Mouse (Mus musculus) heart, embryonic 12.5 days (tissue): ENCODE measurements around the gene Dhdh. TPM values are rescaled to one million over a fixed set of nuclear protein-coding genes. Genes with fewer than 3 reads are reported as not detected.

ENCODE experiments used
- ATAC-seq: fragments of 200-750 bp; cut with Nextera tagmentation; 2 replicates; pipeline ENCODE4 v1.8.0; 2017; ENCODE audit warnings: moderate TSS enrichment, moderate library complexity; ENCODE audit not compliant: insufficient number of reproducible peaks, low FRiP score
- H3K27ac ChIP-seq: fragments of 300-500 bp; sonication (generic); 2 replicates; pipeline ENCODE4 v1.5.1; 2016; ENCODE audit warnings: mild to moderate bottlenecking, moderate library complexity; ENCODE audit not compliant: poor library complexity, severe bottlenecking
- H3K27me3 ChIP-seq: fragments of 300-500 bp; sonication (generic); replicated peaks from 2 replicates; pipeline ENCODE4 v1.6.1; 2016; ENCODE audit warnings: mild to moderate bottlenecking, moderate library complexity
- H3K36me3 ChIP-seq: fragments of 300-500 bp; sonication (generic); 2 replicates; pipeline ENCODE4 v1.6.1; 2016; ENCODE audit warnings: mild to moderate bottlenecking, moderate library complexity
- H3K4me1 ChIP-seq: fragments of 300-500 bp; sonication (generic); replicated peaks from 2 replicates; pipeline ENCODE4 v1.6.1; 2016; ENCODE audit warnings: mild to moderate bottlenecking
- H3K4me2 ChIP-seq: fragments of 300-500 bp; sonication (generic); 2 replicates; pipeline ENCODE4 v1.6.1; 2016; ENCODE audit warnings: mild to moderate bottlenecking, moderate library complexity
- H3K4me3 ChIP-seq: fragments of 300-500 bp; sonication (generic); 2 replicates; pipeline ENCODE4 v1.5.1; 2016; ENCODE audit warnings: mild to moderate bottlenecking
- H3K9ac ChIP-seq: fragments of 300-500 bp; sonication (generic); 2 replicates; pipeline ENCODE4 v1.6.1; 2016; ENCODE audit warnings: mild to moderate bottlenecking, moderate library complexity
- H3K9me3 ChIP-seq: fragments of 300-500 bp; sonication (generic); replicated peaks from 2 replicates; pipeline ENCODE4 v1.6.1; 2016; ENCODE audit warnings: mild to moderate bottlenecking, moderate library complexity
- WGBS: fragments of 180-500 bp; shearing (Covaris S2); methylation state at CpG from one replicate; pipeline ENCODE4 v1.1.7; 2016; 5-methylcytosine and 5-hydroxymethylcytosine counted together
- polyA plus RNA-seq: library from polyadenylated mRNA; unstranded; fragments of >200 nt; fragmentation: Nextera tagmentation; extraction: Ambion mirVana; gene quantifications from 2 replicates; pipeline ENCODE4 v1.2.1, GENCODE M21; 2016

The Dhdh gene
- polyA plus RNA-seq, 1 experiment from 2014 or later: 4.3 TPM

- Histone ChIP-seq H3K4me1 (peaks cover 19% of the 10 kb centered on the region), H3K4me2 (peak overlapping the region; percentile 82), H3K9ac (peak overlapping the region; percentile 83), H3K27ac (peak overlapping the region; percentile 80; the same call in 1 of the 2 replicates), H3K9me3 (no peaks in the 10 kb centered on the region), H3K27me3 (no peaks in the 10 kb centered on the region), H3K4me3 (peak overlapping the region; percentile 74), H3K36me3 (peaks cover 36% of the 10 kb centered on the region)
- 33% methylated on average over 19 of the region's 19 CpGs for WGBS
- peak; percentile 12 for ATAC-seq
These were observed 20.7 kb upstream of the Dhdh start for GRCm38 (mm10) chr7:45509181-45509882.

- H3K9me3 ChIP-seq: no peaks in the 10 kb centered on the region
- H3K9ac ChIP-seq: peak overlapping the region; percentile 83; the same call in 1 of the 2 replicates
- WGBS: 71% methylated on average over 6 of the region's 6 CpGs
These were observed 20.0 kb upstream of the Dhdh start for GRCm38 (mm10) chr7:45508561-45508960.

GRCm38 (mm10) chr7:45507583-45507982 is 19.0 kb upstream of the Dhdh start:
- ATAC-seq: no peak
- Histone ChIP-seq H3K4me3 (no peak overlapping the region), H3K4me1 (peaks cover 19% of the 10 kb centered on the region), H3K9me3 (no peaks in the 10 kb centered on the region), H3K4me2 (no peak overlapping the region), H3K27me3 (no peaks in the 10 kb centered on the region), H3K9ac (no peak overlapping the region; the same call in 1 of the 2 replicates), H3K27ac (no peak overlapping the region), H3K36me3 (peaks cover 45% of the 10 kb centered on the region)
- 84% methylated on average over 6 of the region's 6 CpGs for WGBS

More at GRCm38 (mm10) chr7:45508561-45508960, 20.0 kb upstream of the Dhdh start:
- H3K4me3 ChIP-seq: peak overlapping the region; percentile 74
- H3K4me1 ChIP-seq: peaks cover 19% of the 10 kb centered on the region
- H3K27me3 ChIP-seq: no peaks in the 10 kb centered on the region
- H3K27ac ChIP-seq: peak overlapping the region; percentile 3; the same call in 1 of the 2 replicates
- H3K36me3 ChIP-seq: peaks cover 37% of the 10 kb centered on the region
- H3K4me2 ChIP-seq: peak overlapping the region; percentile 82
- peak; percentile 76 for ATAC-seq

GRCm38 (mm10) chr7:45498427-45498826 is 9.8 kb upstream of the Dhdh start:
- no peaks in the 10 kb centered on the region for H3K9me3 ChIP-seq
- no peak for ATAC-seq
- H3K9ac ChIP-seq: no peak overlapping the region
- 93% methylated on average over 6 of the region's 6 CpGs for WGBS
- H3K4me3 ChIP-seq: no peak overlapping the region
- H3K36me3 ChIP-seq: peaks cover 95% of the 10 kb centered on the region
- no peaks in the 10 kb centered on the region for H3K27me3 ChIP-seq
- no peak overlapping the region for H3K27ac ChIP-seq
- H3K4me1 ChIP-seq: 0 out of 2 replicates have a peak, but pooled peaks cover 9% of the 10 kb centered on the region
- no peak overlapping the region for H3K4me2 ChIP-seq

- Histone ChIP-seq H3K9ac (0 out of 2 replicates have a peak overlapping the region, but pooled peaks have one; percentile 4), H3K9me3 (no peaks in the 10 kb centered on the region), H3K4me3 (no peak overlapping the region), H3K4me2 (no peak overlapping the region), H3K36me3 (peaks cover 74% of the 10 kb centered on the region), H3K27ac (no peak overlapping the region), H3K4me1 (peaks cover 13% of the 10 kb centered on the region), H3K27me3 (no peaks in the 10 kb centered on the region)
- 86% methylated on average over 9 of the region's 9 CpGs for WGBS
- no peak for ATAC-seq
These were observed 5.9 kb upstream of the Dhdh start for GRCm38 (mm10) chr7:45494548-45494947.

- ATAC-seq: no peak
- Histone ChIP-seq H3K36me3 (peaks cover 60% of the 10 kb centered on the region), H3K9me3 (no peaks in the 10 kb centered on the region), H3K4me1 (peaks cover 25% of the 10 kb centered on the region), H3K27ac (no peak overlapping the region), H3K4me2 (no peak overlapping the region), H3K27me3 (no peaks in the 10 kb centered on the region), H3K4me3 (no peak overlapping the region), H3K9ac (no peak overlapping the region)
- 91% methylated on average over 5 of the region's 5 CpGs for WGBS
These were observed 4.3 kb upstream of the Dhdh start for GRCm38 (mm10) chr7:45492951-45493350.

GRCm38 (mm10) chr7:45492225-45492844 is 3.7 kb upstream of the Dhdh start:
- Histone ChIP-seq H3K36me3 (peaks cover 54% of the 10 kb centered on the region), H3K4me2 (no peak overlapping the region), H3K9me3 (no peaks in the 10 kb centered on the region), H3K9ac (no peak overlapping the region), H3K27ac (no peak overlapping the region), H3K4me1 (peaks cover 26% of the 10 kb centered on the region), H3K4me3 (no peak overlapping the region), H3K27me3 (no peaks in the 10 kb centered on the region)
- WGBS: 92% methylated on average over 8 of the region's 8 CpGs
- no peak for ATAC-seq

GRCm38 (mm10) chr7:45491264-45491663 is 2.7 kb upstream of the Dhdh start:
- H3K4me2 ChIP-seq: no peak overlapping the region
- peaks cover 26% of the 10 kb centered on the region for H3K4me1 ChIP-seq
- no peak overlapping the region for H3K27ac ChIP-seq
- no peak overlapping the region for H3K9ac ChIP-seq
- H3K4me3 ChIP-seq: no peak overlapping the region
- peak; percentile 65; the same call in 1 of the 2 replicates for ATAC-seq
- peaks cover 43% of the 10 kb centered on the region for H3K36me3 ChIP-seq
- no peaks in the 10 kb centered on the region for H3K9me3 ChIP-seq
- H3K27me3 ChIP-seq: no peaks in the 10 kb centered on the region
- WGBS: 20% methylated on average over 3 of the region's 3 CpGs

GRCm38 (mm10) chr7:45490822-45491221 is 2.2 kb upstream of the Dhdh start:
- Histone ChIP-seq H3K36me3 (peaks cover 38% of the 10 kb centered on the region), H3K4me3 (no peak overlapping the region), H3K4me2 (no peak overlapping the region), H3K9ac (no peak overlapping the region), H3K4me1 (peaks cover 26% of the 10 kb centered on the region), H3K9me3 (no peaks in the 10 kb centered on the region), H3K27ac (no peak overlapping the region), H3K27me3 (no peaks in the 10 kb centered on the region)
- ATAC-seq: peak; percentile 63
- WGBS: 55% methylated on average over 8 of the region's 9 CpGs

- no peak overlapping the region for H3K27ac ChIP-seq
- WGBS: 53% methylated on average over 7 of the region's 7 CpGs
- peaks cover 26% of the 10 kb centered on the region for H3K4me1 ChIP-seq
- H3K4me3 ChIP-seq: no peak overlapping the region
- H3K9me3 ChIP-seq: no peaks in the 10 kb centered on the region
- peaks cover 29% of the 10 kb centered on the region for H3K36me3 ChIP-seq
- H3K27me3 ChIP-seq: no peaks in the 10 kb centered on the region
- no peak for ATAC-seq
- no peak overlapping the region for H3K9ac ChIP-seq
- no peak overlapping the region for H3K4me2 ChIP-seq
These were observed 973 bp upstream of the Dhdh start for GRCm38 (mm10) chr7:45489578-45489977.

GRCm38 (mm10) chr7:45487861-45488292 is 728 bp downstream of the Dhdh start:
- H3K36me3 ChIP-seq: peaks cover 12% of the 10 kb centered on the region
- H3K4me2 ChIP-seq: peak overlapping the region; percentile 81
- no peak for ATAC-seq
- H3K27ac ChIP-seq: no peak overlapping the region
- no peaks in the 10 kb centered on the region for H3K9me3 ChIP-seq
- peak overlapping the region; percentile 61 for H3K4me3 ChIP-seq
- 42% methylated on average over 11 of the region's 11 CpGs for WGBS
- no peaks in the 10 kb centered on the region for H3K27me3 ChIP-seq
- peak overlapping the region; percentile 78; the same call in 1 of the 2 replicates for H3K9ac ChIP-seq
- H3K4me1 ChIP-seq: peaks cover 26% of the 10 kb centered on the region
